34 mouse cellular contexts compared by ENCODE assay signal in the genomic region with DNA sequence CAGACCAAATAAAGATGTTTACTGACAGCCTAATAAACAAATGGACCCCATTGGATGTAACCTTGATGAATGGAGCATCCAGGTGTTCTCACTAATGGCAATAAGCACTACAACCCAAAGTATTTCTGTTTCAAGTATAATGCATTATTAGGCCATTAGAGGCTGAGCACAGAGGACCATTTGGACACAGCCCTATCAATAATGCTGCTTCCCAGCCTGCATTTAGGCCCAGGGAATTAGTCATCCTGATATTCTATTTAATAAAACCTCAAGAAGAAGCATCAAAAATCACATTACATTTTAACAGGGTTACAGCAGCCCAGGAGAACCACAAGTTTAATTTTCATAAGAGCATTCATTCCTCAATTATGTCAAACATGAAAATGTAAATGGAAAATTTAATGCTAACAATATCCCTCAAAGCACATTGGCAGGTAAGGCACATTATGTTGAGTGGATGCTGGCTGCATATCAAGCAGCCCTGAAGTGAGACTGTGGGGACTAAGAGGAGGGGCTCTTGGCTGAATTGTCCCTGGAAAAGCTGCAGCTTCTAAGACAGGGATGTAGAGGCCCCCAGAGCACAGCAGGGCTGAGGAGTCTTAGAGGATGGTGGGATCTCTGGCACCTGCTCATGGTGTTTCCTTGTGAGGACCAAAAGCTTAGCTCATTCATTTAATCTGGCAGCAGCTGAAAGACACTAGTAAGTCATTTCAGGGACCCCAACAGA. TPM values are rescaled to one million over a fixed set of nuclear protein-coding genes. Genes with fewer than 3 reads are reported as not detected.
DNase-seq lines count a peak whose midpoint lies in the region; ATAC-seq and TF ChIP-seq lines count a peak whose summit lies in the region.
"Had no signal": no experiment of that assay in that cellular context is flagged by ENCODE, and none has a peak within 500 bp of the region (broad histone marks: within the 10 kb centered on the region; RNA-seq: fewer than 3 reads in every experiment).

No protein-coding gene starts in this region.

- TF ChIP-seq POLR2A in brain, embryonic 14.5 days (IDR thresholded peaks at IDR 0.05; ENCODE audit: borderline replicate concordance, extremely low read depth, insufficient read depth, insufficient read length, poor library complexity, severe bottlenecking), result no peak

- no peaks in the 10 kb centered on the region for H3K27me3 ChIP-seq in heart, embryonic 10.5 days (ENCODE audit: insufficient read depth, poor library complexity, severe bottlenecking)
- no peaks in the 10 kb centered on the region for H3K27me3 ChIP-seq in hindbrain, embryonic 12.5 days
- H3K27me3 ChIP-seq in midbrain, postnatal 0 days (ENCODE audit: insufficient read depth, low read length), result no peaks in the 10 kb centered on the region
- H3K27me3 ChIP-seq: embryonic facial prominence, embryonic 13.5 days; heart, embryonic 13.5 days; liver, embryonic 13.5 days had no signal

- peaks cover 13% of the 10 kb centered on the region for H3K4me1 ChIP-seq in heart, embryonic 10.5 days
- H3K4me1 ChIP-seq in hindbrain, embryonic 12.5 days, result no peaks in the 10 kb centered on the region
- H3K4me1 ChIP-seq in midbrain, postnatal 0 days (ENCODE audit: insufficient read depth, low read length), result no peaks in the 10 kb centered on the region
- H3K4me1 ChIP-seq: embryonic facial prominence, embryonic 13.5 days; liver, embryonic 13.5 days had no signal

- ATAC-seq in hindbrain, embryonic 12.5 days (ENCODE audit: low FRiP score), result peak; percentile 46; the same call in 1 of the 2 replicates
- ATAC-seq in midbrain, postnatal 0 days (ENCODE audit: low FRiP score), result no peak
- ATAC-seq: inflammation-experienced regulatory T-cells, adult 6 months had no signal

- H3K9me3 ChIP-seq in heart, embryonic 10.5 days, result no peaks in the 10 kb centered on the region
- no peaks in the 10 kb centered on the region for H3K9me3 ChIP-seq in hindbrain, embryonic 12.5 days (replicated peaks)
- no peaks in the 10 kb centered on the region for H3K9me3 ChIP-seq in midbrain, postnatal 0 days (ENCODE audit: low read length)
- H3K9me3 ChIP-seq: embryonic facial prominence, embryonic 13.5 days; heart, embryonic 13.5 days; liver, embryonic 13.5 days had no signal

- H3K4me2 ChIP-seq in hindbrain, embryonic 12.5 days (replicated peaks), result no peak overlapping the region
- no peak overlapping the region for H3K4me2 ChIP-seq in midbrain, postnatal 0 days (ENCODE audit: low read depth, low read length, poor library complexity, severe bottlenecking)
- H3K4me2 ChIP-seq: embryonic facial prominence, embryonic 13.5 days; heart, embryonic 13.5 days; liver, embryonic 13.5 days had no signal

- H3K27ac ChIP-seq in heart, embryonic 10.5 days, result no peak overlapping the region
- H3K27ac ChIP-seq in hindbrain, embryonic 12.5 days, result no peak overlapping the region
- no peak overlapping the region for H3K27ac ChIP-seq in midbrain, postnatal 0 days (ENCODE audit: low read depth, low read length)
- H3K27ac ChIP-seq: embryonic facial prominence, embryonic 13.5 days; heart, embryonic 13.5 days; left cerebral cortex, adult 2 months; liver, embryonic 13.5 days had no signal

- H3K36me3 ChIP-seq in heart, embryonic 10.5 days, result no peaks in the 10 kb centered on the region
- H3K36me3 ChIP-seq in hindbrain, embryonic 12.5 days, result no peaks in the 10 kb centered on the region
- H3K36me3 ChIP-seq in midbrain, postnatal 0 days (ENCODE audit: insufficient read depth, low read length), result no peaks in the 10 kb centered on the region
- H3K36me3 ChIP-seq: embryonic facial prominence, embryonic 13.5 days; heart, embryonic 13.5 days; liver, embryonic 13.5 days had no signal

- DNase-seq in heart, embryonic 10.5 days (ENCODE audit: low spot score), result peak; percentile 11
- no peak for DNase-seq in heart, adult 9 months (ENCODE audit: low spot score in 2 of 2)
- peak; percentile 54 for DNase-seq in brain, embryonic 14.5 days (ENCODE audit: low read depth)
- peak; percentile 24 for DNase-seq in midbrain, postnatal 0 days (ENCODE audit: low spot score)
- DNase-seq in testis, postnatal 10 days (ENCODE audit: low spot score), result no peak
- DNase-seq in layer of hippocampus, adult 11-12 months (ENCODE audit: low spot score), result no peak
- DNase-seq: adrenal gland, adult 8-10 months; cerebellum, adult 2 months; cerebellum, postnatal 36 days; embryo, embryonic 11 days; gastrocnemius, postnatal 10 days; kidney, adult 18-20 months; kidney, postnatal 4 days; liver, embryonic 13.5 days; lung, adult 2 months; lung, postnatal 14 days; thymus, postnatal 14 days had no signal

- no peak overlapping the region for H3K4me3 ChIP-seq in heart, embryonic 10.5 days
- no peak overlapping the region for H3K4me3 ChIP-seq in hindbrain, embryonic 12.5 days
- H3K4me3 ChIP-seq in midbrain, postnatal 0 days (ENCODE audit: low read depth, low read length), result no peak overlapping the region
- H3K4me3 ChIP-seq: embryonic facial prominence, embryonic 13.5 days; erythroblast, embryonic 14.5 days; heart, embryonic 13.5 days; left cerebral cortex, adult 2 months; liver, embryonic 13.5 days had no signal

- no peak for TF ChIP-seq CTCF in brain, embryonic 14.5 days (IDR thresholded peaks at IDR 0.05; ENCODE audit: borderline replicate concordance, extremely low read depth, insufficient read depth, insufficient read length)
- TF ChIP-seq CTCF in midbrain, postnatal 0 days (IDR thresholded peaks at IDR 0.05), result no peak

- H3K9ac ChIP-seq in hindbrain, embryonic 12.5 days, result no peak overlapping the region
- no peak overlapping the region for H3K9ac ChIP-seq in midbrain, postnatal 0 days (replicated peaks; ENCODE audit: low read length, poor library complexity, severe bottlenecking)
- H3K9ac ChIP-seq: embryonic facial prominence, embryonic 13.5 days; heart, embryonic 13.5 days; liver, embryonic 13.5 days had no signal

RNA-seq across cellular contexts. Expression of a gene that starts 33.4 kb away (rescaled TPM):
- not detected in 2 replicates for polyA plus RNA-seq in heart, embryonic 10.5 days (2016; fragmentation: Nextera tagmentation; extraction: Ambion mirVana)
- polyA plus RNA-seq in brain, embryonic 14.5 days (2012; rRNA removed), result not detected in 2 replicates
- not detected in 2 replicates for polyA plus RNA-seq in hindbrain, embryonic 12.5 days (2016; fragmentation: Nextera tagmentation; extraction: Ambion mirVana)
- total RNA-seq in midbrain, postnatal 0 days (2014; rRNA removed), result not detected in 2 replicates
- not detected in 2 replicates for polyA plus RNA-seq in midbrain, postnatal 0 days (2015; fragmentation: Nextera tagmentation; extraction: Ambion mirVana)
- total RNA-seq: adrenal gland, adult 8-10 months; gastrocnemius, postnatal 10 days; granulocyte monocyte progenitor cell, adult 5-6 weeks; heart, postnatal 25 days; layer of hippocampus, postnatal 10 days; left cerebral cortex, adult 2 months; left cerebral cortex, postnatal 36 days; megakaryocyte progenitor cell, adult 5-6 weeks; MEL had no signal
- polyA plus RNA-seq: C2C12; cerebellum, adult 2 months; embryonic facial prominence, embryonic 13.5 days; erythroblast, embryonic 14.5 days; heart, embryonic 13.5 days; inflammation-experienced regulatory T-cells, adult 6 months; kidney, embryonic 16.5 days; limb, embryonic 14.5 days; liver, embryonic 13.5 days; lung, adult 2 months; spleen, adult 2 months; testis, adult 2 months had no signal

Comparison
In these comparisons a context has a peak if more than half of its experiments do, and no peak if none do; other contexts are left out.
1. DNase-seq: peak in heart, embryonic 10.5 days (single experiment), brain, embryonic 14.5 days (single experiment) and midbrain, postnatal 0 days (single experiment); none in heart, adult 9 months (0 of 2), testis, postnatal 10 days (single experiment) and layer of hippocampus, adult 11-12 months (single experiment).